Mouse (Mus musculus) left cerebral cortex, postnatal 4 days (tissue): ENCODE data around the gene Klhl18. TPM values are rescaled to one million over a fixed set of nuclear protein-coding genes. Genes with fewer than 3 reads are reported as not detected.

Experiments used
- total RNA-seq, 2 experiments: library from RNA; stranded (reverse); gene quantifications; 2 replicates each; pipeline ENCODE4 v1.2.3; 2021

The Klhl18 gene
- total RNA-seq, 2 experiments from 2014 or later: 48.9 to 52.4 TPM

Other genes with a start within 250 kb of the Klhl18 start
- 100 to 1,000 TPM; 420 to 463 TPM for gene Cspg5, start 232.9 kb downstream of the Klhl18 start, total RNA-seq
- 10 to 100 TPM; 12.5 to 19.3 TPM for gene Elp6, start 171.5 kb downstream of the Klhl18 start, total RNA-seq
- gene Scap, start 143.4 kb downstream of the Klhl18 start, total RNA-seq: 10 to 100 TPM; 96.7 to 99.5 TPM
- gene Ptpn23, start 68.5 kb downstream of the Klhl18 start, total RNA-seq: 10 to 100 TPM; 66.7 to 73.3 TPM
- gene Ngp, start 56.9 kb downstream of the Klhl18 start, total RNA-seq: under 1 TPM in 1 of 2 experiments, not detected in 1; 0.42 TPM
- 1 to 10 TPM; 3.3 to 3.6 TPM for gene Kif9, start 264 bp upstream of the Klhl18 start, total RNA-seq
- 10 to 100 TPM; 96.2 to 99.1 TPM for gene Setd2, start 55.9 kb upstream of the Klhl18 start, total RNA-seq
- 1 to 10 TPM; 5.9 to 8.6 TPM for gene Nradd, start 147.8 kb upstream of the Klhl18 start, total RNA-seq
- 10 to 100 TPM; 13.0 to 14.6 TPM for gene Nbeal2, start 177.5 kb upstream of the Klhl18 start, total RNA-seq
- gene Ccdc12, start 179.8 kb upstream of the Klhl18 start, total RNA-seq: 10 to 100 TPM; 43.1 to 46.6 TPM